Mouse (Mus musculus): Measurements from ENCODE around the gene Ubr3. TPM values are rescaled to one million over a fixed set of nuclear protein-coding genes. Genes with fewer than 3 reads are reported as not detected.

Gene Ubr3
- polyA plus RNA-seq, 1 experiment from 2014 or later = 12.3 TPM

DNA sequence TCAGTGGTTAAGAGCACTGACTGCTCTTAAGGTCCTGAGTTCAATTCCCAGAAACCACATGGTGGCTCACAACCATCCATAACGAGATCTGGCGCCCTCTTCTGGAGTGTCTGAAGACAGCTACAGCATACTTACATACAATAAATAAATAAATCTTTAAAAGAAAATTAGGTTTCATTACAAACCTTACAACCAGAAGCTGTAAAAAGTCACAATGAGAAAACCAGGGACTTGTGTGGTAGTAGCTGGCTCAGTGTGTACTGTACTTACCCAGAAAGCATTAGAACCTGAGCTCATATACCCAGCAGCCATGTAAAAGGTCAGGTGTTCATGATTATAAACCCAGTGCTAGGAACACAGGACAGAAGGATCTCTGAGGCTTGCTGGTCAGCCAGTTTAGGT, 13.1 kb upstream of the Ubr3 start:
- DNase-seq (ENCODE audit: low spot score) (no peak), ATAC-seq (no peak)
- Histone ChIP-seq H3K4me3 (ENCODE audit: low read depth, low read length) (no peak overlapping the region), H3K9ac (ENCODE audit: low read length) (no peak overlapping the region), H3K36me3 (ENCODE audit: control insufficient read depth, insufficient read depth, low read length) (0 out of 2 replicates have a peak, but pooled peaks cover 4% of the 10 kb centered on the region), H3K27ac (ENCODE audit: low read depth, low read length) (no peak overlapping the region), H3K4me2 (ENCODE audit: low read length) (no peak overlapping the region), H3K4me1 (ENCODE audit: control insufficient read depth, insufficient read depth, low read length) (no peaks in the 10 kb centered on the region), H3K27me3 (replicated peaks; ENCODE audit: control insufficient read depth, insufficient read depth, low read length) (no peaks in the 10 kb centered on the region), H3K9me3 (replicated peaks; ENCODE audit: control insufficient read depth, low read length) (no peaks in the 10 kb centered on the region)
- 73% methylated on average over 2 of the region's 2 CpGs for WGBS

DNA sequence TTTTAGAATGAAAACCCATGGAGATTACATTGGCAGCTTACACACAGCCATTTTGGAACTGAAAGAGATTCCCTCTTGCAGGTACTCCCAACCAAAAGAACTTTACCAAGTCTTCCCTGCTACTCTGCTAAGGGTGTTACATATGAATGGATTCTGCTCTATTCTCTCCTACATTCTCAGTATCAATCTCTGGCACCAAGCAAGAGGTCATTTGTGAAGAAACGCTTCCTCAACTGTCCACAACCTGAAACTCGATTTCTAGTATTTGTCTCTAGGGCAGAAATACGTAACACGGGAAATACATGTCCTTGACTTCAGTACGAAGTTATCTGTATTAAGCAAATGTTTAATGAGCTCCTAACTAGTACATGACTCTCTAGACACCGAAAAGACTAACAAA, 12.5 kb upstream of the Ubr3 start:
- WGBS = 69% methylated on average over 6 of the region's 6 CpGs
- H3K9ac ChIP-seq (ENCODE audit: low read length) = peak overlapping the region; percentile 13; the same call in 1 of the 2 replicates
- no peak for ATAC-seq

DNA sequence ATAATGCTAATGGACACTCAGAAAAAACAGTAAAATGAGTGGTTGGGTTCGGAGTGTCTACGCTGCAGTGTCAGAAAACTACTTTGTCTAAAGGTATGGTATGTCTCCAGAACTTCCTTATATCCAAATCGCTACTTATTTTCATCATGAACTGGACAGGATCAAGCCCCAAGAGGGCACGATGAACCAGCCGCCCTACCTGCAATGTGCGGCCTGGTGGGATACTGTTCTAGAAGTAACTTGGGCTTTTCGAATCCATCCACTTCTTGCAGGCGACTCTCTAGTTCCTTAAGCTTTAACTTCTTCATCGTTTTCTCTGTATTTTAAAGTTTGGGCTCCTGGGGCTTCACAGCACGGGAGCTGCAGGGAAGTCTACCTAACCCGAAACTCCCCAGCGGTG, 12.0 kb upstream of the Ubr3 start:
- Histone ChIP-seq H3K9me3 (replicated peaks; ENCODE audit: control insufficient read depth, low read length) (no peaks in the 10 kb centered on the region), H3K27ac (ENCODE audit: low read depth, low read length) (no peak overlapping the region), H3K36me3 (ENCODE audit: control insufficient read depth, insufficient read depth, low read length) (no peaks in the 10 kb centered on the region), H3K4me2 (ENCODE audit: low read length) (peak overlapping the region; percentile 77), H3K4me3 (ENCODE audit: low read depth, low read length) (peak overlapping the region; percentile 53), H3K9ac (ENCODE audit: low read length) (peak overlapping the region; percentile 77), H3K4me1 (ENCODE audit: control insufficient read depth, insufficient read depth, low read length) (no peaks in the 10 kb centered on the region), H3K27me3 (replicated peaks; ENCODE audit: control insufficient read depth, insufficient read depth, low read length) (no peaks in the 10 kb centered on the region)
- WGBS = 10% methylated on average over 12 of the region's 12 CpGs
- DNase-seq (ENCODE audit: low spot score) (no peak), ATAC-seq (0 out of 2 replicates have a peak, but pooled peaks have one; percentile 33)

More for the DNA sequence above, 12.5 kb upstream of the Ubr3 start:
- Histone ChIP-seq H3K27me3 (replicated peaks; ENCODE audit: control insufficient read depth, insufficient read depth, low read length) (no peaks in the 10 kb centered on the region), H3K4me2 (ENCODE audit: low read length) (peak overlapping the region; percentile 77), H3K9me3 (replicated peaks; ENCODE audit: control insufficient read depth, low read length) (no peaks in the 10 kb centered on the region), H3K36me3 (ENCODE audit: control insufficient read depth, insufficient read depth, low read length) (0 out of 2 replicates have a peak, but pooled peaks cover 3% of the 10 kb centered on the region), H3K4me3 (ENCODE audit: low read depth, low read length) (peak overlapping the region; percentile 53; the same call in 1 of the 2 replicates), H3K4me1 (ENCODE audit: control insufficient read depth, insufficient read depth, low read length) (no peaks in the 10 kb centered on the region), H3K27ac (ENCODE audit: low read depth, low read length) (no peak overlapping the region)
- no peak for DNase-seq (ENCODE audit: low spot score)

- Histone ChIP-seq H3K9ac (ENCODE audit: low read length) (peak within 1 kb of the TSS; percentile 77), H3K4me2 (ENCODE audit: low read length) (peak within 1 kb of the TSS; percentile 77), H3K4me1 (ENCODE audit: control insufficient read depth, insufficient read depth, low read length) (no peaks in the 10 kb centered on the region), H3K36me3 (ENCODE audit: control insufficient read depth, insufficient read depth, low read length) (no peaks in the 10 kb centered on the region), H3K27ac (ENCODE audit: low read depth, low read length) (no peak within 1 kb of the TSS), H3K27me3 (replicated peaks; ENCODE audit: control insufficient read depth, insufficient read depth, low read length) (no peaks in the 10 kb centered on the region), H3K9me3 (replicated peaks; ENCODE audit: control insufficient read depth, low read length) (no peaks in the 10 kb centered on the region), H3K4me3 (ENCODE audit: low read depth, low read length) (peak within 1 kb of the TSS; percentile 53)
- 2% methylated on average over 45 of the region's 45 CpGs for WGBS
- ATAC-seq (peak; percentile 98), DNase-seq (ENCODE audit: low spot score) (peak; percentile 89)
Measured at GRCm38 (mm10) chr2:69885451-69886305, 11.4 kb upstream of the Ubr3 start, which contains the start of gene Mettl5. Mettl5 (minus strand) TSS chr2:69885615.

DNA sequence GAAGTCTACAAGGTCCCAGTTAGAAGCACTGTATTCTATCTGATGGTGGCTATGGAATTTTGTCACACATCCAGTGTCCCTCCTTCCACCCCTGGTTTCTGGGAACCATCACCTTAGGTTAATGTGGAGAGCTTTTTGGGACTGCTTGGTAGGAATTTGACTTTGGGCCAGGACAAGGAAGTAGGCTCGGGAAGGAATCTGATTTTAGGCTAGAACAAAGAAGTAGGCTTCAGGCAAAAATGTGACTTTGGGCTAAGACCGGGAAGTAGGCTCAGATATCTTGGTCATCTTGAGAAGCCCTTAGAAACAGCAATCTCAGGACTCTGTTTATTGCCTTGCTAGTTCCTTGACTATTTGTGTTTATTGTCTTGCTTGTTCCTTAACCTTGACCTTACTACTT, 8.1 kb upstream of the Ubr3 start:
- WGBS = 76% methylated on average over 2 of the region's 2 CpGs
- H3K4me3 ChIP-seq (ENCODE audit: low read depth, low read length) = no peak overlapping the region
- H3K4me2 ChIP-seq (ENCODE audit: low read length) = no peak overlapping the region
- H3K4me1 ChIP-seq (ENCODE audit: control insufficient read depth, insufficient read depth, low read length) = no peaks in the 10 kb centered on the region
- H3K27me3 ChIP-seq (replicated peaks; ENCODE audit: control insufficient read depth, insufficient read depth, low read length) = no peaks in the 10 kb centered on the region
- DNase-seq (ENCODE audit: low spot score) = no peak
- no peak overlapping the region for H3K9ac ChIP-seq (ENCODE audit: low read length)
- H3K27ac ChIP-seq (ENCODE audit: low read depth, low read length) = no peak overlapping the region
- H3K9me3 ChIP-seq (replicated peaks; ENCODE audit: control insufficient read depth, low read length) = no peaks in the 10 kb centered on the region
- no peaks in the 10 kb centered on the region for H3K36me3 ChIP-seq (ENCODE audit: control insufficient read depth, insufficient read depth, low read length)
- no peak for ATAC-seq

GRCm38 (mm10) chr2:69890843-69891242, 6.2 kb upstream of the Ubr3 start:
- H3K4me2 ChIP-seq (ENCODE audit: low read length) = no peak overlapping the region
- no peaks in the 10 kb centered on the region for H3K27me3 ChIP-seq (replicated peaks; ENCODE audit: control insufficient read depth, insufficient read depth, low read length)
- ATAC-seq (no peak), DNase-seq (ENCODE audit: low spot score) (no peak)
- H3K36me3 ChIP-seq (ENCODE audit: control insufficient read depth, insufficient read depth, low read length) = no peaks in the 10 kb centered on the region
- H3K4me1 ChIP-seq (ENCODE audit: control insufficient read depth, insufficient read depth, low read length) = no peaks in the 10 kb centered on the region
- 67% methylated on average over 7 of the region's 7 CpGs for WGBS
- H3K9me3 ChIP-seq (replicated peaks; ENCODE audit: control insufficient read depth, low read length) = no peaks in the 10 kb centered on the region
- no peak overlapping the region for H3K9ac ChIP-seq (ENCODE audit: low read length)
- no peak overlapping the region for H3K27ac ChIP-seq (ENCODE audit: low read depth, low read length)
- no peak overlapping the region for H3K4me3 ChIP-seq (ENCODE audit: low read depth, low read length)

DNA sequence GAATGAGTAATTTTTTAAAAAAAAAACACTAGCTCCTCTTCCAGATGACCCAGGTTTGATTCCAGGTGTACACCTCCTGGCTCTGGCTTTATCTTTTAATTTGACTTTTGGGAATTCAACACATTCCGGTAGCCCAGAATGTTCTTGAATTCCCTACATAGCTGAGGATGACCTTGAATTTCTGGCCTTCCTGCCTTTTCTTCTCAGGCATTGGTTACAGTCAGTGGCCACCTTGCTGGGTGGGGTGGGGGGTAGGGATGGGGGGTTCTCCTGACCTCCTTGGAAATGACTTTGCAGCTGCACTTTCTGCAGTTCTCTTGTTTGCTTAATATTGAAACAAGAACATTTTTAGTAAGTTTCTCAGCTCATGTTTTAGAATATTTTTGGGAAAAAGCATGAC, 3.9 kb upstream of the Ubr3 start:
- no peak for ATAC-seq

GRCm38 (mm10) chr2:69893891-69894290, 3.2 kb upstream of the Ubr3 start:
- H3K27me3 ChIP-seq (replicated peaks; ENCODE audit: control insufficient read depth, insufficient read depth, low read length) = no peaks in the 10 kb centered on the region
- peaks cover 3% of the 10 kb centered on the region; the same call in 1 of the 2 replicates for H3K4me1 ChIP-seq (ENCODE audit: control insufficient read depth, insufficient read depth, low read length)
- no peak overlapping the region for H3K27ac ChIP-seq (ENCODE audit: low read depth, low read length)
- H3K4me2 ChIP-seq (ENCODE audit: low read length) = no peak overlapping the region
- H3K9me3 ChIP-seq (replicated peaks; ENCODE audit: control insufficient read depth, low read length) = no peaks in the 10 kb centered on the region
- DNase-seq (ENCODE audit: low spot score) (no peak), ATAC-seq (no peak)
- no peaks in the 10 kb centered on the region for H3K36me3 ChIP-seq (ENCODE audit: control insufficient read depth, insufficient read depth, low read length)
- WGBS = 86% methylated on average over 5 of the region's 5 CpGs
- no peak overlapping the region for H3K4me3 ChIP-seq (ENCODE audit: low read depth, low read length)
- H3K9ac ChIP-seq (ENCODE audit: low read length) = no peak overlapping the region

More for the DNA sequence above, 3.9 kb upstream of the Ubr3 start:
- Histone ChIP-seq H3K9me3 (replicated peaks; ENCODE audit: control insufficient read depth, low read length) (no peaks in the 10 kb centered on the region), H3K27ac (ENCODE audit: low read depth, low read length) (no peak overlapping the region), H3K9ac (ENCODE audit: low read length) (no peak overlapping the region), H3K4me1 (ENCODE audit: control insufficient read depth, insufficient read depth, low read length) (no peaks in the 10 kb centered on the region), H3K4me3 (ENCODE audit: low read depth, low read length) (no peak overlapping the region), H3K27me3 (replicated peaks; ENCODE audit: control insufficient read depth, insufficient read depth, low read length) (no peaks in the 10 kb centered on the region), H3K4me2 (ENCODE audit: low read length) (no peak overlapping the region), H3K36me3 (ENCODE audit: control insufficient read depth, insufficient read depth, low read length) (no peaks in the 10 kb centered on the region)
- no peak for DNase-seq (ENCODE audit: low spot score)
- WGBS = 92% methylated on average over 1 of the region's 1 CpGs
